Mouse (Mus musculus): Measurements from ENCODE around the gene Eci3.
A peak's percentile ranks its signal among the peaks of the same experiment; 100 is the strongest.
"Not testable (repeated sequence)": the region's sequence is repeated elsewhere in the genome, so short reads cannot be mapped to it uniquely, and the experiment has no call there.

Gene Eci3

GRCm38 (mm10) chr13:34963511-34964397 lies at the start of gene Eci3:
TSS of gene Eci3 (minus strand) at chr13:34963810.
- peak; percentile 37 for DNase-seq (ENCODE audit: low read depth, low spot score)

- no peak for DNase-seq (ENCODE audit: low read depth, low spot score)
Measured at GRCm38 (mm10) chr13:34995925-34996324, 32.3 kb upstream of the Eci3 start.

- DNase-seq (ENCODE audit: low read depth, low spot score): peak; percentile 94
Measured at GRCm38 (mm10) chr13:34993983-34994811, 30.6 kb upstream of the Eci3 start.

GRCm38 (mm10) chr13:34993595-34993982 lies 30.0 kb upstream of the Eci3 start:
- DNase-seq (ENCODE audit: low read depth, low spot score): no peak

DNA sequence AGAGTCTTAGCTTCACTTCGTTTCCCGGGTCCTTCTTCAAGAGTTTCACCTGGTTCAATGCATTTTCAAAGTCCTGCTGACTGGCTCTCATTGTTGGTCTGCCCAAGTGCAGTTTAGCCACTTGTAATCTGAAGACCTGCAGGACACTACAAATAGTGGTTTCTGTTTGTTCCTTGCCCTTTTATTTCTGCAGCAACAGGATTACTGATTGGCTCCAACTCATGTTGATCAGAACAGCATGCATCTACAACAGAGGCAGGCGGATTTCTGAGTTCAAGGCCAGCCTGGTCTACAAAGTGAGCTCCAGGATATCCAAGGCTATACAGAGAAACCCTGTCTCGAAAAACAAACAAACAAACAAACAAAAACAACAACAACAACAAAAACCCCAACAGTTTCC lies 29.5 kb upstream of the Eci3 start:
- no peak for DNase-seq (ENCODE audit: low read depth, low spot score)

GRCm38 (mm10) chr13:34991581-34992273 lies 28.1 kb upstream of the Eci3 start:
- no peak for DNase-seq (ENCODE audit: low read depth, low spot score)

DNA sequence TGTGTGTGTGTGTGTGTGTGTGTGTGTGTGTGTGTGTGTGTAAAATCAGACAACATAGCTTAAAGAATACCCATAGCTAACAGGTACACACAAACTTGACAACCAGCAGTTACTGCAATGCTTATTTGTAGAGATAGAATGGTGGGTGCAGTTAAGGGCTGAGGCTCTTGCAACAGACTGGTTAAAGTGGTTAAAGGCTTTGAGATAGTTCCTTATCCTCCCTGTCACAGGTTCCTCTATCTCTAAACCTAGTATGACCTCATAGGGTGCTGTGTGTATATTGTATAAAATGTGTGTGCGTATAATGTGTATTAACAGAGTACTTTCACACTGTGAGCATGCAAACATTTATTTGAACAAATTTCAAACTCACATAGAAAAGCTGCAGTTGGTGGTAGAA lies 19.9 kb upstream of the Eci3 start:
- not testable (repeated sequence) for DNase-seq (ENCODE audit: low read depth, low spot score)

GRCm38 (mm10) chr13:34978635-34979034 lies 15.0 kb upstream of the Eci3 start:
- not testable (repeated sequence) for DNase-seq (ENCODE audit: low read depth, low spot score)

DNA sequence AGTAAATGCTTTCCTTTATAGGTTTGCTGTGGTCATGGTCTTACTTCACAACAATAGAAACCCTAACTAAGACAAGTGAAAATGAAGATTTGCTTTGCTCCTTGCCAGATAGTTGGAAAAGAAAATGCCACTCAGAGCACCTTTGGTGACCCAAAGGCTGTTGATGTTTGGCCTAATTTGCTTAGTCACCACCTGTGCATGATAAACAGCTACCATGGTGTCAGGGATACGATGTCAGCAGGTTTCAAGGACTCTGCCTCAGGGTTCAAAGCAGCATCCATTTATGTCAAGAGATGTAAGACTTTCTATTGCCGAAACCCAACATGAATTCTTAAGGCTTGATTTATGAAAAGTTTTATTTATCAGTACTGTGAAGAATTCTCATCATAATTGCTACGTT lies 13.8 kb upstream of the Eci3 start:
- no peak for DNase-seq (ENCODE audit: low read depth, low spot score)

DNA sequence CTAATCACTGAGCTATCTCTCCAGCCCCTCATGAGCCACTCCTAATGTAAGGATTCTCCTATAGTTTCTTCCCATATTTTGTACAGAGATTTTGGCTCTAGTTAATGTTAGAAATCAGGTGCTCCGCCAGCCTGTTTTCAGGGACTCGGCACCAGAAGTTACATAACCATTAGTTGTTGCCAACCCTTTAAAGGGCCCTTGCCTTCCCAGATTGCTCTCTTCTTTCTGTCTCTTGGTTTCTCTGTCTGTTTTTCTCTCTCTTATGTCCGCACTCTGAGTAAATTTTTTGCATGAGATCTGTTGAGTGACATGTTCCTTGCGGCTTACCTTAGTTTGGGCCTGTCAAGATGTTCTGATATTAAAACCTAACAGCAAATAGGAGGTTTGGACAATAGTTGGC lies 12.5 kb upstream of the Eci3 start:
- no peak for DNase-seq (ENCODE audit: low read depth, low spot score)

- peak; percentile 8 for DNase-seq (ENCODE audit: low read depth, low spot score)
Measured at GRCm38 (mm10) chr13:34973770-34974169, 10.2 kb upstream of the Eci3 start.

- DNase-seq (ENCODE audit: low read depth, low spot score): peak; percentile 52
Measured at GRCm38 (mm10) chr13:34973149-34973548, 9.5 kb upstream of the Eci3 start.

DNA sequence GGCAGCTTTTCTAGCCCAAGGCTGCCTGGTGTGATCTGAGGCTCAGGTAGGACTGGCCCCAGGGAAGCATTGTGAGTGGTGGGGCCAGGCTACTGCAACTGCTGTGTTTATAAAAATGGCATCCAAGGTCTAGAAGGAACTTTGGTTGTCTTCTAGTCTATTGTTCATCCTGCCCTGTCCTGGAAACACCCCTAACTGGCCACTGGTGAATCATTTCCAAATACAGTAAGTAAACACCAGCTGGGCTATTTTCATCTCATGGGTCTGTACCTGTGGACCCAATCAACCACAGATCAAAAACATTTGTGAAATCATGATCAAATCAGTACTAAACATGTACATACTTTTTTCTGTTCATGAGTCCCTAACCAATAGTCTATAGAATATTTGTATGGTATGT lies 8.8 kb upstream of the Eci3 start:
- not testable (repeated sequence) for DNase-seq (ENCODE audit: low read depth, low spot score)

- not testable (repeated sequence) for DNase-seq (ENCODE audit: low read depth, low spot score)
Measured at GRCm38 (mm10) chr13:34965647-34966046, 2.0 kb upstream of the Eci3 start.

- DNase-seq (ENCODE audit: low read depth, low spot score): no peak
Measured at GRCm38 (mm10) chr13:34964866-34965265, 1.3 kb upstream of the Eci3 start.

DNA sequence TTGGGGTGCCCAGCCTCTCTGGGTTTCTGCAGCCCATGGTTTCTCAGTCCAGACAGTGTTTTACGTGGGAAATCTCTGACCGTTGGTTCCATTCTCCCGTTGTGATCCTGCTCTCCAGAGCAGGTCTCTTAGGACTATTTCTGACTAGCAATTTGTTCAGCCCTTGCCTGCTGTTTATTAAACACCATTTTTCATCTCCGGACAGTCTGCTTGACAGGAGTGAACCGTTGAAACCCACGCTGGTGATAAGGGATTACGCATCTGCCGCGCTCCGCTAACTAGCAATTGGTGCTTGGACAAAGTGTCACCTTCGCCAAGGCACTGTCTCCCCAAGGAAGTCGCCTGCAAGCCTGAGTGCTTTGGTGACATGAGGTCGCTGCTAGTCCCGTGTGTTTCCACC lies 809 bp upstream of the Eci3 start:
- peak; percentile 9 for DNase-seq (ENCODE audit: low read depth, low spot score)

GRCm38 (mm10) chr13:34960996-34961770 lies 2.4 kb downstream of the Eci3 start:
- no peak for DNase-seq (ENCODE audit: low read depth, low spot score)

- not testable (repeated sequence) for DNase-seq (ENCODE audit: low read depth, low spot score)
Measured at GRCm38 (mm10) chr13:34958158-34958557, 5.5 kb downstream of the Eci3 start.

- no peak for DNase-seq (ENCODE audit: low read depth, low spot score)
Measured at GRCm38 (mm10) chr13:34956901-34957300, 6.7 kb downstream of the Eci3 start.

DNA sequence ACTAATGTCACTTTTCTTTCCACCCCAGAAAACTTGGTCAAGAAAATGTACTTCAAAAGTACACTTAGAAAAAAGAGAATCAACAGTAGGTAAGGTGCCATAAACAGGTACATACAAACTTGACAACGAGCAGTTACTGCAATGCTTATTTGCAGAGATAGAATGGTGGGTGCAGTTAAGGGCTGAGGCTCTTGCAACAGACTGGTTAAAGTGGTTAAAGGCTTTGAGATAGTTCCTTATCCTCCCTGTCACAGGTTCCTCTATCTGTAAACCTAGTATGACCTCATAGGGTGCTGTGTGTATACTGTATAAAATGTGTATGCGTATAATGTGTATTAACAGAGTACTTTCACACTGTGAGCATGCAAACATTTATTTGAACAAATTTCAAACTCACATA lies 12.2 kb downstream of the Eci3 start:
- not testable (repeated sequence) for DNase-seq (ENCODE audit: low read depth, low spot score)

DNA sequence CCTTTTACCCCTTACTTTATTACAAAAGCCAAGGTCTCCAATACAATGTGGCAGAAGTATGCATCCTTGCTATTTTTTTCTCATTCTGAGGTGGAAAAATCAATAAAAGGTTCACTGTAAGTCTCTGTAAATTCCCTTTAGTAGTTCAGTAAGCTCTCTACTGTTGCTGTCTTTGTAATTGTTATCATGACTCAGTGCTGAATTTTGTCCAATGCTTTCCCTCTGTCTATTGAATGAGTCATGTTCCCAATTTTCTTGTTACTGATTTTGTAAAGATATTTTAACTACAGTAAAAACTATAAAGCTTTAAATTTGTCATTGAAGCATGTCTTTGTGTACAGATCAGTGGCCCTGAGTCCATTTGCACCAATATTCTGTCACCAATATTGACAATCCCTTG lies 21.2 kb downstream of the Eci3 start:
- DNase-seq (ENCODE audit: low read depth, low spot score): no peak

Measured in mesoderm, embryonic 11.5 days (tissue).